Mouse (Mus musculus) adrenal gland, postnatal 10 days (tissue): ENCODE data around the gene Slc35g2. TPM values are rescaled to one million over a fixed set of nuclear protein-coding genes. Genes with fewer than 3 reads are reported as not detected.

ENCODE experiments used
- DNase-seq: peaks from one replicate; pipeline ENCODE4 v3.0.0; 2021; ENCODE audit warnings: mixed read lengths
- total RNA-seq, 2 experiments: library from RNA; stranded (reverse); gene quantifications; 2 replicates each; pipeline ENCODE4 v1.2.3; 2021

Gene Slc35g2
- total RNA-seq, 2 experiments from 2014 or later: 5.9 to 7.6 TPM

GRCm38 (mm10) chr9:100560251-100560890 lies 10.5 kb downstream of the Slc35g2 start:
- no peak for DNase-seq

GRCm38 (mm10) chr9:100558991-100559390 lies 11.9 kb downstream of the Slc35g2 start:
- no peak for DNase-seq

- DNase-seq: no peak
Measured at GRCm38 (mm10) chr9:100558023-100558573, 12.8 kb downstream of the Slc35g2 start.

- DNase-seq: no peak
Measured at GRCm38 (mm10) chr9:100555686-100556085, 15.2 kb downstream of the Slc35g2 start.

- peak; percentile 21 for DNase-seq
Measured at GRCm38 (mm10) chr9:100548313-100548712, 22.6 kb downstream of the Slc35g2 start.

- peak; percentile 46 for DNase-seq
Measured at GRCm38 (mm10) chr9:100546594-100546910, 24.3 kb downstream of the Slc35g2 start.

GRCm38 (mm10) chr9:100545715-100546593 lies 24.9 kb downstream of the Slc35g2 start, which contains the start of gene Nck1:
Gene Nck1 (minus strand): TSS chr9:100546134.
- DNase-seq: peak; percentile 99

- no peak for DNase-seq
Measured at GRCm38 (mm10) chr9:100544948-100545714, 25.8 kb downstream of the Slc35g2 start.

GRCm38 (mm10) chr9:100535618-100536262 lies 35.1 kb downstream of the Slc35g2 start:
- DNase-seq: no peak

- DNase-seq: no peak
Measured at GRCm38 (mm10) chr9:100534686-100535085, 36.2 kb downstream of the Slc35g2 start.

- no peak for DNase-seq
Measured at GRCm38 (mm10) chr9:100532847-100533505, 37.9 kb downstream of the Slc35g2 start.

GRCm38 (mm10) chr9:100531296-100531695 lies 39.6 kb downstream of the Slc35g2 start:
- DNase-seq: no peak

- DNase-seq: no peak
Measured at GRCm38 (mm10) chr9:100525225-100525624, 45.7 kb downstream of the Slc35g2 start.

- no peak for DNase-seq
Measured at GRCm38 (mm10) chr9:100522029-100522428, 48.9 kb downstream of the Slc35g2 start.

- peak; percentile 75 for DNase-seq
Measured at GRCm38 (mm10) chr9:100520586-100520985, 50.3 kb downstream of the Slc35g2 start.

- DNase-seq: no peak
Measured at GRCm38 (mm10) chr9:100520012-100520411, 50.9 kb downstream of the Slc35g2 start.

- no peak for DNase-seq
Measured at GRCm38 (mm10) chr9:100507581-100507980, 63.3 kb downstream of the Slc35g2 start.

- peak; percentile 68 for DNase-seq
Measured at GRCm38 (mm10) chr9:100506652-100507051, 64.2 kb downstream of the Slc35g2 start.

- no peak for DNase-seq
Measured at GRCm38 (mm10) chr9:100505498-100505897, 65.4 kb downstream of the Slc35g2 start.
